Mouse (Mus musculus): ENCODE results near the gene Hoxa5.
A peak's percentile ranks its signal among the peaks of the same experiment; 100 is the strongest.

Hoxa5 gene

DNA sequence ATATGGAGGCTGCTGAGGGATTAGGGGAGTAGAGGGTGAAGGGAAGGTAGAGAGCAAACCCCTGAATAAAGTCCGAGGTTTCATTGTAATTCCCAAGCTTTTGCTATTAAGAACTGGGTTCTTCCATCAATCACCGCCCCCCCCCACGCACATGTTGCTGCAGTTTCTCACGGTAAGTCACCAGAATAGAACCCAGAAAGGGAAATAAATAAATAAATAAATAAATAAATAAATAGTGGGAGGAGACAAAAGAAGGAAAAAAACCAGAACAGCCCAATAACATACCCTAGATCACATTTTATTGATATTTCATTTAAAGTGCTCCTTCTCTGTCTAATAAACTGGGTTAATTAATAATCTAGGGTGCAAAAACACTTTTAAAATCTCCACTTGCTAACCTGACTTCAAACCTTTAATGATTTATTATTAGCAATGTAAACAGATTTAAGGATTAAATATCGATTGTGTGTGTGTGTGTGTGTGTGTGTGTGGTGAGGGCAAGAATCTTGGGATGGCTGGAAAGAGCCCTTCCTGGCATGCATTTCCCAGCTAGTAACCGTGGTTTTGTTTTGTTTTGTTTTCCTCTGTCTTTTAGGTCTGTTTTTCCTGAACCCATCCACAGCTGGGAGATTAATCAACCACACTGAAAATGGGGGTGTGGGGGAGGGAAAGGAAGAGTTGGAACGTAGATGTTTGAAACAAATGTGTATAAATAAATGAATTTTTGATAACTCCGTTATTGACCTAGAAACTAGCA is 42.9 kb downstream of the Hoxa5 start:
- DNase-seq = no peak

DNA sequence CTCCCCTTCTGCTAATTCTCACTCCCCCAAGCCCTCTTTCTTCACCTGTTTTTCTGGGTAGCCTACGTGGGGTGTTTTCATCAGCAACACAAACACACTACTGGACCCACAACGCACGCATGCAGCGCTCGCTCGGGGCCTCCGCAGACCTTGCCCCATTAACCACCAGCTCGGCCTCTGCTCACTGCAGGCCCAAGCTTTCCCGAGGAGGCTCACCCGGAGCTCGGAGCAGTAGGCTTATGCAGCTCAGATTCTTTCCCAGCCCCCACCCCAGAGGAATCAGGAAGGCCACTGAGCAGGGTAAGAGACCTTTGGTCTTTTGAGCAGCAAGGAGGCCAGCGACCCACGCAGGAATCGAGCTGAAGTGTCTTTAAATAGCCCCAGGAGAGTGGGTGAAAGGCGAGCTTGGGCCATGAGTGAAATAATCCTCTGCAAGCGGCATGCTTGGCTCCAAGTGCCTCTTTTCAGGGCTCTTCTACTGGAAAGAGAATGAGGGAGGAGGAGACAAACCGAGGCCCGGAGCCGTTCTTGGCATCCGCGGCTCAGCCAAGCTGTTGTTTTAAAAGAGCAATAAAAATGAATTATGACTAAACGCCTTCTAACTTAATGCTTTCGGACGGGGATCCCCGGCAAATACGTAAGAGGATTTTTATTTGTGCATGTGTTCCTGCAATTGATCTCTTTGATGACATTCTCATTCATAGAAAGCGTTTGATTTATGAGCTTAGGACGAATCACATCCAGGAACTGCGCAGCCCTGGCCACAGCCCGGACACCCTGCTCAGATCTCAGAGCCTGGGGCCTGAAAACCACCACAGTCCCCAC is 43.7 kb downstream of the Hoxa5 start:
- DNase-seq = no peak

DNA sequence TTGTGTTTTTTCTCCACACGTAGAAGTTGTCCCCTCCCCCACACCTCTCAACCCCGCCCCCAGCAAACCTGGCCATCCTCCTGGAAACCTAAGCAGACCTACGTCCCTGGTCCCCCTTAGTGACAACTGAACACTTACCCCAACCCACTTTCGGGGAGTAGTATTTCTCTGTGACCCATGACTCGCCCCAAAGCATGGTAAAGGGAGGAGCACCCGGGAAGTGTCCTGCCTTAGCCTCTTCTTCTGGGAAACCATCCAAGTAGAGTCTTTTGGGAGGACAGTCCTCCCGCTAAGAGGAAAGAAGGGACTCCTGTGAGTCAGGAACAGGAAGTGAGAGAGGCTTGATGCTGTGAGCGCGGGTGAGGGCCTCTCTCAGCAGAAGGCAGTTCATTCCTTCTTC is 44.4 kb downstream of the Hoxa5 start:
- no peak for DNase-seq

GRCm38 (mm10) chr6:52159164-52159761 is 45.1 kb downstream of the Hoxa5 start:
- no peak for DNase-seq

DNA sequence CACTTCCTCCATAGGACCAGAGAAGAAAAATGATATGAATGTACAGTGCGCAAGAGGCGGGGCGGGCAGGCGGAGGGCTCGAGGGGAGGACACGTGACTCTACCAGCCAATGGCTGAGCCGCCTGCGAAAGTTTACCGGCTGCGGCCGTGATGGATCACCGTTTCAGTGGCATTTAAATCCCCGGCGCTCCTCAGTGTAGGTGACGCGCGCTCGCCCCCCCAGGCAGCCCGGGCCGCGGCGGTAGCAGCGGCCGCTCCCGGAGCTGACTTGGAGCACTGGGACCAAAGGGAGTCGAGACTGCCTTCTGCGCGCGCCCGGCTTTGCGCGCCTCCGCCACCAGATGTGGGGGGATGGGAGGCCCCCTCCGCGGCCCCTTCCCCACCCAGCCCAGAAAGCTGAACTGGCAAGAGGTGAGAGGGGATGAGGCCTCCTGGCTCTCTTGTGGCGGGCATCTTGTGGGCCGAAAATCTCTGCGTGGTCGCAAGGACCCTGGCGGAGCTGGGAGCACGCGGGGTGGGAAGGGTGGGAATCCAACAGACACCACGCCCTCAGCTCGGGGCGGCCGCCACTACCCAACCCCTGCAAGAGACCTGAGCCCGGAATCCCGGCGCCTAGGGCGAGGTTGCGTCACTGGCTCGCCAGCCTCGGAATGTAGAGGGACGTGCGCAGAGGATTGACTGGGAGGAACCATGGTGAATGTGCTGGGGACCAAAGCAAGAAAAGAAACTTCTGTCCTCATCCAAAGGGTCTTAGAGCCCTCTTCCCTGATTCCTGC is 45.9 kb downstream of the Hoxa5 start, which contains the start of gene Hoxa1:
Hoxa1 (minus strand) TSS at position 42 of the 776 bp plus-strand sequence.
- DNase-seq = peak; percentile 51 to 55

- no peak for DNase-seq
Observed at GRCm38 (mm10) chr6:52157466-52158275, 46.7 kb downstream of the Hoxa5 start.

DNA sequence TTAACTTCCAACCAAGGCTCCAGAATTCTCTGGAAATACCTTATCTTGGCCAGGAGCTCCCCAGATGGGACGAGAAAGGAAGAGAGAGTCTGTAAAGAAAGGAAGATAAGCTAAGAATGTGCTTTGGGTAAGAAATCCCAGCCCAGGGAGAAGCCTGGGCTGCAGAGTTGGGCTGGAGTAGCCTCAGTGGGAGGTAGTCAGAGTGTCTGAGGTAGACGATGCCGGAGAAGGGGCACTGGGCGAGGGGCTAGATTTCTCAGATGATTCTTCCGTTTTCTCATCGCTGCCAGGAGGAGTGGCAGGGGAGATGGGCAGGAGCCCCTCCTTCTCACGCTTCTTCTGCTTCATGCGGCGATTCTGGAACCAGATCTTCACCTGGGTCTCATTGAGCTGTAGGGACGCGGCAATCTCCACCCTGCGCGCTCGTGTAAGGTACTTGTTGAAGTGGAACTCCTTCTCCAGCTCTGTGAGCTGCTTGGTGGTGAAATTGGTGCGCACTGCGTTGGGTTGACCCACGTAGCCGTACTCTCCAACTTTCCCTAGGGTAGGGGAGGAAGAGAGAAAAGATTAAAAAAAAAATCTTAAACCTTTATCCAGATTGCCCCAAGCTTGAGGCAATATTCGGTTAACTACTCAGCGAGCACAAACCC is 47.7 kb downstream of the Hoxa5 start:
- no peak for DNase-seq

DNA sequence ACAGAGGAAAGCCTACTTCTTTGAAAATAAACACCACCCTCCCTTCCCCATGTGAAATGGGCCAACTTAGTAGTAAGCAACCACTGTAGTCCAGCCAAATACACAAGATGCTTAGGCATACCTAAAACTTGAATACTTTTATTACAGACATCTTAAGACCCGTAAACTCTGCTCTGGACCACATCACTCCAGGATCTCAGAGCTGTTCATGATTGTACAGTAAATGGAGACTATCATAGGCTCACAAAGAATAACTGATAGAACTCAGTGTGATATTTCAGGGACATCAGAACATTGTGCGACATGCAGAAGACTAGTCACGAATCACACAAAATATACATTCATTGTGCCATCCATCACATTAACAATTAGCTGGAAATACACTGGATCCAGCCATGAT is 48.9 kb downstream of the Hoxa5 start:
- no peak for DNase-seq

DNA sequence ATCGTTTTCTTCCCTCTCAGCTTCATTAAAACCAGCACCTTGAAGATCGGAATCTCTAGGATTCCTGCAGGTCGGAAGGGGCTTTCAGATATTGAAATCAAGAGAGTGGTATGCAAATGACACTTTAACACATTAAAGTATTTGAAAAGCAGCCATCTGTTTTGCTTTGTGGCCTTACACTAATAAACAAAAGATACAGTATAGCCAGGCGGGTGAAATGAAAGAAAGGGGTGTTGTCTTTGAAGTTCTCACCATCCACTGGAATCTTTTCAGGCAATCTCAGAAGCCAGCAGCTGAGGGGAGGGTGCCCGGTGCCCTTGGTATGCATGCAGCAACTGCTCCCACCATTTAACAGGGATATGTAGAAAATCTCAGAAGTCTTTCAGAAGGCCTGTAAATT is 50.3 kb downstream of the Hoxa5 start:
- DNase-seq = no peak

DNA sequence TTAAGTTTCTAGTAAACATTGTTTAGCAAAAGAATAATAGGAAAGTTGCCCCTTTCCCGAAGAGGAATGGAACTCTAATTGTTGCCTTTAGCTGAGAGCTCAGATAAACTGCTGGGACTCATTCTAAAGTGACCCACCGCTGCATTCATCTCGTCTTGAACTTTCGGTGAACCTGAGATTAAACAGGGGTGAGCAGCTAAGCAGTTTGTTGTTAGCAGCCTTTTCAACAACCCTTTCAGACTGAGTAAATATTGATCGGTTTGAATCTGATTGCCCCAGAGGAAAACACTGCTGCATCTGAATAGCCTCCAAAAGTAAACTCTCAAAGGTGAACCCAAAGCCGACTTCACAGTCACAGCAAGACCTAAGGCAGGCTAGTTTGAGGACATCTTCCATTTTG is 51.1 kb downstream of the Hoxa5 start:
- DNase-seq = no peak

GRCm38 (mm10) chr6:52152226-52153193 is 51.9 kb downstream of the Hoxa5 start:
- DNase-seq = no peak
